Mouse (Mus musculus) lung, postnatal 14 days (tissue): ENCODE data around the gene Gbf1.
A peak's percentile ranks its signal among the peaks of the same experiment; 100 is the strongest.
"Not testable (repeated sequence)": the region's sequence is repeated elsewhere in the genome, so short reads cannot be mapped to it uniquely, and the experiment has no call there.

Source experiments
- DNase-seq: peaks from one replicate; pipeline ENCODE4 v3.0.0; 2021

Gene Gbf1

GRCm38 (mm10) chr19:46152127-46152803 lies at the start of gene Gbf1:
Gene Gbf1 (plus strand): TSS chr19:46152509.
- DNase-seq, result peak; percentile 90

GRCm38 (mm10) chr19:46103437-46104186 lies 48.7 kb upstream of the Gbf1 start:
- no peak for DNase-seq

DNA sequence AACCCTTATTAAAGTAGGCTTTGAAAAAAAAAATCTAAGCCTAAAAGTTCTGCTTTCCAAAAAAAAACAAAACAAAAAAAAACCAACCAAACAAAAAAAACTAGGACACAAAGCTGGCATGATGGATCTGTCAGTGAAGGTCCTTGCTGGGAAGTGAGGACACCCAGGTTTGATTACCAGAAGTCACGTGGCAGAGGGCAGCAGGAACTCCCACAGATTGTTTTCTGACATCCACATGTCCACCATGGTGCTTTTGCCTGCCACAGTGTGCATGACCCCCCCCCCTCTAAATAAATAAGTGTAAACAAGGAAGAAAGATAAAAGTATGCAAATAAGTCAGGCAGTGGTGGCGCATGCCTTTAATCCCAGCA lies 48.1 kb upstream of the Gbf1 start:
- DNase-seq, result no peak

GRCm38 (mm10) chr19:46110214-46110613 lies 42.1 kb upstream of the Gbf1 start:
- no peak for DNase-seq

- no peak for DNase-seq
Observed at GRCm38 (mm10) chr19:46110781-46111180, 41.5 kb upstream of the Gbf1 start.

GRCm38 (mm10) chr19:46114617-46115016 lies 37.7 kb upstream of the Gbf1 start:
- DNase-seq, result no peak

DNA sequence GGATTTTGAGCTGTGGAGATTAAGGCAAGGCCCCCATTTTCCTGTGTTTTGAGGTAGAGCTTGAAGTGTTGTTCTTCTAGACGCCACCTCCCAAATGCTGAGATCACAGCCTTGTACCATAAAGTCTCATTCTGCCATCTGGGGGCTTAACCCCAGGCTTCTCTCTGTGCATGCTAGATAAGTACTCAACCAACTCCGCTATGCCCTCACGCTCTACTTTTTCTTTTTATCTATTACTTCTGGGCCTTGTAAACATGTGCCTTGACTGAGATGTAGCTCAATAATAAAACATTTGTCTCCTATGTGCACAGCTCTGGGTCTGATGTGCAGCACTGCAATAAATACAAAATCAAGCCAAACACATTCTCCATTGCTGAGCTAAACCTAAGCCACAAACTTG lies 32.9 kb upstream of the Gbf1 start:
- DNase-seq, result no peak

GRCm38 (mm10) chr19:46120872-46121271 lies 31.4 kb upstream of the Gbf1 start:
- no peak for DNase-seq

DNA sequence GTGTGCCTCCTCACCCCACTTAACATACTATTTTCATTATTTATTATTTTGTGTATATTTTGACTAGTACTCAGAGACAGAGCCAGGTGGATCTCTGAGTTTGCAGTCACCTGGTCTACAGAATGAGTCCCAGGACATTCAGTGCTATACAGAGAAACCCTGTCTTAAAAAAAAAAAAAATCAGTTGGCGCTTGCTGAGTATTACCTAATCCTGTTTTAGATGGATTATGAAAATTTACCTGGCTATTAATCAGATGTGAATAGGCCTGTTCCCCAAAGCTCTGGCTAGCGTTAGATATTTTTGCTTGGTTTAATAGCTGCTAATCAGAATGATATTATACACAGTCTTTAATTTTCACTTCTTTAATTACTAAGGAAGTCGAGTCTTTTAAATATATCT lies 28.4 kb upstream of the Gbf1 start:
- DNase-seq, result no peak

DNA sequence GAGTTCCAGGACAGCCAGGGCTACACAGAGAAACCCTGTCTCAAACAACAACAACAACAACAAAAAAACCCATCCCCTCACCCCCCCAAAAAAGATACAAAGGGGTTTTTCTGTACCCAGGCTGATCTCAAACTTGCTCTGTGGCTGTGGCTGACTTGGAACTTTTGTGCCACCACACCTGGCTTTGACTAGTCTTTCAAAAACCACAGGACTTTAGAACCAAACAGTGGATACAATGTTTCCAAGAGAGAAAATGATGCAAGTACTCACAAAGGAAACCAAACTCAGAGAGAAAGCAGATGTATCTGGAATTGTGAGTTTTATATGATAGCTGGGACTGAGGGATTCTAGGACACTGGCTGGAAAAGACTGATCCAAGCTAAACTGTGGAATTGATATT lies 27.7 kb upstream of the Gbf1 start:
- DNase-seq, result no peak

- no peak for DNase-seq
Observed at GRCm38 (mm10) chr19:46126301-46126700, 26.0 kb upstream of the Gbf1 start.

- not testable (repeated sequence) for DNase-seq
Observed at GRCm38 (mm10) chr19:46129737-46130136, 22.6 kb upstream of the Gbf1 start.

GRCm38 (mm10) chr19:46131283-46131682 lies 21.0 kb upstream of the Gbf1 start:
- no peak for DNase-seq

- DNase-seq, result peak; percentile 41
Observed at GRCm38 (mm10) chr19:46131694-46132525, 20.4 kb upstream of the Gbf1 start, which contains the start of gene Elovl3. Gene Elovl3 (plus strand): TSS chr19:46131897.

DNA sequence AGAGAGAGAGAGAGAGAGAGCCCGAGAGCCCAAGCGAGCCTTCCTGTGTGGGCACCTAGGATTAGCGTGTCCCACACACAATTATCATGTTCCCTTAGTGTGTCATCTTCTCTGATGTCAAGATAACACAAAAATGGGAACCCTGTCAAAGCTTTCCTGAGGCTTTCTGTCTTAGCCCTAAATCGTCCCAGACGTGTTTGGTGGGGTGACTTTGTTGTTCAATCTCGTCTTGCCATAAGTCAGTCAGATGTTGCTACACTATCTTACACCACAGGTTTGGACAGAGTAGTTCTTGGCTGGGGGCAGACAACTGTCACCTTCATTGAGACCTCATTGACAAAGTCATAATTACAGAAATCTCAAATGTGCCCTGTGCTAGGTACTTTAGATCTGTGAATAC lies 19.7 kb upstream of the Gbf1 start:
- DNase-seq, result no peak

DNA sequence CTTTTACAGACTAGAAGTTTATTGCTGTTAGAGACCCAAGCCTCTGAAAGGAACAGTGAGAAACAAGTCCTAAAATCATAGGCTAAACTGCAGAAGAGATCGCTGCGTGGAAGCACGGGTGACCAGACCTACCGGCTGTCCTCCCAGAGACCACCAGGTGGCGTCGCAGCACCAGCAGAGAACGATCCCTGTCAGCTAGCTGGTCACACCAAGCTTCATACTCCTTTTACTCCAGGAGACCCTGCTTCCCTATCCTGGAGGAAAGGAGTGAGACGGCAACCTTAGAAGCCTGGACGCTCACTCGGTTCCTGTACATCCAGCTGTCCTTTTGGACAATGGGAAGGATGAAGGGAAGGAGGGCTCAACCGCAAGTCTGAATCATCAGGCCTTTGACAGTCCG lies 17.0 kb upstream of the Gbf1 start:
- peak; percentile 95 for DNase-seq

DNA sequence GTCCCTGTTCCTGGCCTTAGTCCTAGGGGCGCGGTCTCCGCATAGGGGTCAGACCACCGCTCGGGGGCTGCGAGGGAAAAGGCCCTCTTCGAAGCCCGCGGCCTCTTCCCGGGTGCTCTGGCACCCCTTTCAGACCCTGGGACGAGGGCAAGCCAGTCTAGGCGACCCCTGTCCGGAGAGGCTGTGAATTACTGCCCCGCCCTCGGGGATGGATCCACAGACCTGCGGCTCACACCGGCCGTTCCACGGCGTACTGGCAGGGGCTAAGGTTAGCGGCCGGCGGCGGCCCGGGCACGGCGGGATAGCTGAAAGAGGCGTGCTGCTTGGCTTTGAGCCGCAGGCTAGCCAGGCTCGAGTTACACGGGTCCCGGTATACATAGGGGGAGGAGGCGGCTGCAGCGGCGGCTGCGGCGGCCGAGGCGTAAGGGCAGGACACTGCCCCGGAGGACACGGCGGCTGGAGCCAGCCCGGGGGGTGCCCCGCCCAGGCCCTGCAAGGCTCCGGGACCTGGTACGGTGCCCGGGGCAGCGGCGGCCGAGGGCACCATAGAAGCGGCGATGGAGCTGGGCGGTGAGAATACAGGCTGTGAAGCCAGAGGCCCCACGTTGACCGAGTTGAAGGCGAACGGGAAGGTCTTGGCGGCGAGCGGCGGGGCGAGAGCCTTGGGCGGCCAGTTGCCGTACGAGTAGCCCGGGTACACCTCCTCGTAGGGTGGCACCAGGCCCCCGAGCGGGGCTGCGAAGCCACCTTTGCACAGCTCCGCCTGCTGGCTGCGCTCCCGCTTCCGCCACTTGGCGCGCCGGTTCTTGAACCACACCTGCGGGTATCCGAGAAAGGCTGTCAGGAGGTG lies 16.3 kb upstream of the Gbf1 start:
- DNase-seq, result peak; percentile 67

DNA sequence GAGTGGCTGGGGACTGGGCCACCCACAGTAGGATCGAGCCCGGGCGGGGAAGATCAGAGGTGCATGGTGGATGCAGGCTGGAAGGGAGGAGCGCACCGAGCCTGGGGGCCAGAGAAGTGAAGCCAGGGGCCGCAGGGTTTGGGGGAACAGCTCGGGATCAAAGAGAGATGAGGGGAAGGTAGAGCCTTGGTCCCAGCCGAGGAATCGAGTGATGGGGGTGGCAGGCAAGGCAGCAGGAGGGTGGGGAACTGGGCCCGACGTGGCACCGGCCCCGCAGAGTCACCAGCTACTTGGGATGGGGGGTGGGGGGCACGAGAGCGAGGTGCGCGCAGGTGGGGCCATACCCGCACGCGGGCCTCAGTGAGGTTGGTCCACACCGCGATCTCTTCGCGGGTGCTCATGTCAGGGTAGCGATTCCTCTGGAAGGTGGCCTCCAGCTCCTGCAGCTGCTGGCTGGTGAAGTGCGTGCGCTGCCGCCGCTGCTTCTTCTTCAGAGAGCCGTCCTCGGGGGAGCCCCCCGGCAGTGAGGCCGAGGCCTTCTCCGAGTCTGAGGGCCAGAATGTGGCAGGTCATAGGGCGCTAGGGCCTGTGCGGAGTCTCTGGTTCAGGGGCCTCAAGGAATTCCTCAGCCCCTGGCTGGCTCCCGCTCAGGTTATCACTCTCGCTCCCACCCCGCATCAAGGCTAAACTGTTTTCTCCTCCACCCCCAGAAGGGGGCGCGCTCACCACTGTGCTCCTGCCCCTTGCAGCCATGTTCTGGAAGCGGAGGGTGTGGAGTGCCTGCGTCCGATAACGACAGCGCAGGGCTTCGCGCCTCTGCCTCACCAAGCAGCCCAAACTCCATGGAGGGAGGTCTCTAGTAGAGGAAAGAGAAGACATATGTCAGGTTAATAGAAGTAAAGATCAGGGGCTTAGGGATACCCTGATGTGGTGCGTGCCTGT lies 15.4 kb upstream of the Gbf1 start:
- DNase-seq, result peak; percentile 81

DNA sequence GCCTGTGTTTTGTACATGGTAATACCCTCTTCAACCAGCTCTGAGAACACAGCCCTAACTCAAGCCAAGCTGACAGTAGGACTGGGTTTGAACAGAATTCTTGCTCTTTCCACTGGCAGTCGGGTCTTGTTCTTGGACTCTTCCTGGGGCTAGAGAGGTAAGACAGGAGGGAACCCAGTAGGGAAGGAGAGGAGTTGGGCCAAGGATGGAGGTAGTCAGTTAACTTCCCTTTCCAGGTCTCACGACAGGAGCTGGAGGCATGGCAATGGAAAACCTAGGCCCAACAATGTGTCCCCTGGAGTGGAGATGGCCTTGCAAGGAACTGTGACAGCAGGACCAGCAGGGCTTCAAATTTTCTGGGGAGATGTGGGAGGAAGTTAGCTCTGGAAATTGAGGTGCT lies 12.0 kb upstream of the Gbf1 start:
- no peak for DNase-seq

DNA sequence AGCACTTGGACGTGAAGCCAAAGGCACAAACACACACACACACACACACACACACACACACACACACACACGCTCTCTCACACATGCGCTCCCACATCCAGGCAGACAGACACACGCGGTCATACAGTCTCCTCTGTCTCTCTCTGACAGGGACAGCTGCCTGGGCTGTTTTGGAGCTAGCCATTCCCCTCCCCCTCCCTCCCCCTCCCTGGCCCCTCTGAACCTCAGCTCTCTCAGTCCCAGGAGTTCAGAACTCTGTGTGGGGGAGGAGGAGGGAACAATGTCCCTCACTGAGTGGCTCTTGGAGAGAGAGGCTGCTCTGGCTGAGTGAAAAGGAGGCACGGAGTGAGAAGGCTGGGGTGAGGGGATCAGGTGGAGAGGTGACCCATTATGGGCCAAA lies 11.2 kb upstream of the Gbf1 start:
- DNase-seq, result no peak
